Comparison of ENCODE assay signal across 11 mouse cellular contexts in the genomic region with DNA sequence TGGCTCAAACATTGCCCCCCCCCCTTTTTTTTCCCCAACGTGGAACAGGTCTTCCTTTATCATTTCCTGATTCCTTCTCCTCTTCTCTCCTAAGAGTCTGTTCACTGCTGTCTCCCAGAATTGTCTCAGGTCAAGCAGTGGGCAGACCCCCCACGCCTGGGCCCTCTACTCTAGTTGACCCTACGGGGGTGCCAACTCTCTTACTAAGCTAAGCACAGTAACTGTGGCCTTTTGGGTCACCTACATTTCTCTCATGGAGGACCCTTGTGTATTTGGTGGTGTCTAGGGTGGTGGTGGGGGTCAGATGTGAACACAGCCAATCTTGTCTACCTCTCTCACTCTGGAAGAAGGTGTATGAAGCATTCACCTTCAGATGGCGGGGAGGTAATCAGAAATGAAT.
DNase-seq lines count a peak whose midpoint lies in the region; ATAC-seq and TF ChIP-seq lines count a peak whose summit lies in the region.
"Had no signal": no experiment of that assay in that cellular context is flagged by ENCODE, and none has a peak within 500 bp of the region (broad histone marks: within the 10 kb centered on the region; RNA-seq: fewer than 3 reads in every experiment).

No protein-coding gene starts in this region.

- H3K36me3 ChIP-seq in forebrain, embryonic 12.5 days (replicated peaks) = no peaks in the 10 kb centered on the region
- H3K36me3 ChIP-seq in forebrain, embryonic 11.5 days (ENCODE audit: control insufficient read depth, insufficient read depth, low read length) = no peaks in the 10 kb centered on the region
- H3K36me3 ChIP-seq in kidney, adult 2 months (ENCODE audit: control insufficient read depth, insufficient read depth, low read length) = no peaks in the 10 kb centered on the region
- no peaks in the 10 kb centered on the region for H3K36me3 ChIP-seq in neural tube, embryonic 13.5 days
- no peaks in the 10 kb centered on the region for H3K36me3 ChIP-seq in neural tube, embryonic 15.5 days
- no peaks in the 10 kb centered on the region for H3K36me3 ChIP-seq in small intestine, adult 2 months (ENCODE audit: control insufficient read depth, insufficient read depth, low read length)
- H3K36me3 ChIP-seq: hindbrain, embryonic 13.5 days; midbrain, embryonic 13.5 days had no signal

- no peak overlapping the region for H3K4me3 ChIP-seq in forebrain, embryonic 12.5 days (replicated peaks)
- no peak overlapping the region for H3K4me3 ChIP-seq in forebrain, embryonic 11.5 days (ENCODE audit: low read depth, low read length)
- no peak overlapping the region for H3K4me3 ChIP-seq in kidney, adult 2 months (ENCODE audit: insufficient read depth, low read depth, low read length)
- no peak overlapping the region for H3K4me3 ChIP-seq in neural tube, embryonic 13.5 days
- no peak overlapping the region for H3K4me3 ChIP-seq in neural tube, embryonic 15.5 days (replicated peaks)
- no peak overlapping the region for H3K4me3 ChIP-seq in small intestine, adult 2 months (ENCODE audit: low read depth, low read length)
- H3K4me3 ChIP-seq: hindbrain, embryonic 13.5 days; midbrain, embryonic 13.5 days had no signal

- H3K27me3 ChIP-seq in forebrain, embryonic 12.5 days = no peaks in the 10 kb centered on the region
- H3K27me3 ChIP-seq in forebrain, embryonic 11.5 days (ENCODE audit: control insufficient read depth, insufficient read depth, low read length) = no peaks in the 10 kb centered on the region
- no peaks in the 10 kb centered on the region for H3K27me3 ChIP-seq in kidney, adult 2 months (replicated peaks; ENCODE audit: control insufficient read depth, insufficient read depth, low read length)
- H3K27me3 ChIP-seq in neural tube, embryonic 13.5 days = no peaks in the 10 kb centered on the region
- H3K27me3 ChIP-seq in neural tube, embryonic 15.5 days (replicated peaks) = no peaks in the 10 kb centered on the region
- no peaks in the 10 kb centered on the region for H3K27me3 ChIP-seq in small intestine, adult 2 months (ENCODE audit: control insufficient read depth, insufficient read depth, low read length)
- H3K27me3 ChIP-seq: hindbrain, embryonic 13.5 days; midbrain, embryonic 13.5 days had no signal

- H3K9me3 ChIP-seq in forebrain, embryonic 12.5 days = no peaks in the 10 kb centered on the region
- no peaks in the 10 kb centered on the region for H3K9me3 ChIP-seq in forebrain, embryonic 11.5 days (ENCODE audit: control insufficient read depth, low read length)
- peaks cover 5% of the 10 kb centered on the region; the same call in 1 of the 2 replicates for H3K9me3 ChIP-seq in neural tube, embryonic 13.5 days
- H3K9me3 ChIP-seq in neural tube, embryonic 15.5 days (replicated peaks) = no peaks in the 10 kb centered on the region
- H3K9me3 ChIP-seq: hindbrain, embryonic 13.5 days; midbrain, embryonic 13.5 days had no signal

- H3K27ac ChIP-seq in forebrain, embryonic 12.5 days = peak overlapping the region; percentile 77; the same call in 1 of the 2 replicates
- H3K27ac ChIP-seq in forebrain, embryonic 11.5 days (ENCODE audit: low read depth, low read length) = no peak overlapping the region
- H3K27ac ChIP-seq in kidney, adult 2 months (ENCODE audit: insufficient read depth, low read depth, low read length) = peak overlapping the region; percentile 84
- 0 out of 2 replicates have a peak overlapping the region, but pooled peaks have one; percentile 35 for H3K27ac ChIP-seq in neural tube, embryonic 13.5 days (replicated peaks)
- no peak overlapping the region for H3K27ac ChIP-seq in neural tube, embryonic 15.5 days (replicated peaks)
- H3K27ac ChIP-seq in small intestine, adult 2 months (ENCODE audit: insufficient read depth, low read depth, low read length) = peak overlapping the region; percentile 15; the same call in 1 of the 2 replicates
- H3K27ac ChIP-seq: midbrain, embryonic 13.5 days had no signal

- no peak overlapping the region for H3K9ac ChIP-seq in forebrain, embryonic 12.5 days
- no peak overlapping the region for H3K9ac ChIP-seq in forebrain, embryonic 11.5 days (ENCODE audit: low read length)
- no peak overlapping the region for H3K9ac ChIP-seq in neural tube, embryonic 13.5 days
- no peak overlapping the region for H3K9ac ChIP-seq in neural tube, embryonic 15.5 days (replicated peaks)
- H3K9ac ChIP-seq: hindbrain, embryonic 13.5 days; midbrain, embryonic 13.5 days had no signal

- H3K4me1 ChIP-seq in forebrain, embryonic 12.5 days = peaks cover 15% of the 10 kb centered on the region
- peaks cover 5% of the 10 kb centered on the region for H3K4me1 ChIP-seq in forebrain, embryonic 11.5 days (replicated peaks; ENCODE audit: control insufficient read depth, insufficient read depth, low read length)
- no peaks in the 10 kb centered on the region for H3K4me1 ChIP-seq in kidney, adult 2 months (ENCODE audit: control insufficient read depth, insufficient read depth, low read length)
- 0 out of 2 replicates have a peak, but pooled peaks cover 3% of the 10 kb centered on the region for H3K4me1 ChIP-seq in neural tube, embryonic 13.5 days (replicated peaks)
- H3K4me1 ChIP-seq in neural tube, embryonic 15.5 days = no peaks in the 10 kb centered on the region
- peaks cover 11% of the 10 kb centered on the region for H3K4me1 ChIP-seq in small intestine, adult 2 months (ENCODE audit: control insufficient read depth, insufficient read depth, insufficient read length, low read length)

- ATAC-seq in forebrain, embryonic 12.5 days (ENCODE audit: low FRiP score) = no peak
- no peak for ATAC-seq in forebrain, embryonic 11.5 days (replicated peaks; ENCODE audit: low FRiP score)
- no peak for ATAC-seq in neural tube, embryonic 13.5 days (ENCODE audit: low read depth)
- ATAC-seq in neural tube, embryonic 15.5 days (ENCODE audit: low FRiP score) = no peak
- ATAC-seq in megakaryocyte, adult 5-6 weeks (ENCODE audit: poor library complexity, severe bottlenecking) = no peak
- ATAC-seq: midbrain, embryonic 13.5 days had no signal

- TF ChIP-seq POLR2A in kidney, adult 2 months (IDR thresholded peaks at IDR 0.05; ENCODE audit: low read depth, low read length) = no peak
- TF ChIP-seq POLR2A in small intestine, adult 2 months (IDR thresholded peaks at IDR 0.05; ENCODE audit: low read depth, low read length) = no peak

- WGBS in forebrain, embryonic 12.5 days = 86% methylated on average over 4 of the region's 4 CpGs
- 85% methylated on average over 4 of the region's 4 CpGs for WGBS in forebrain, embryonic 11.5 days
- WGBS in kidney, adult 2 months = 73% methylated on average over 4 of the region's 4 CpGs
- WGBS in neural tube, embryonic 13.5 days = 82% methylated on average over 4 of the region's 4 CpGs
- 91% methylated on average over 4 of the region's 4 CpGs for WGBS in neural tube, embryonic 15.5 days
- WGBS in small intestine, adult 2 months = 66% methylated on average over 4 of the region's 4 CpGs

- no peak for TF ChIP-seq CTCF in kidney, adult 2 months (conservative IDR thresholded peaks at IDR 0.05; ENCODE audit: insufficient read depth, insufficient read length, low read depth, low read length)
- no peak for TF ChIP-seq CTCF in small intestine, adult 2 months (IDR thresholded peaks at IDR 0.05; ENCODE audit: extremely low read depth, insufficient read length, insufficient replicate concordance, low read depth, low read length)

- no peak for DNase-seq in forebrain, embryonic 11.5 days (ENCODE audit: low spot score)
- DNase-seq in kidney, adult 2 months = no peak
- DNase-seq in kidney, adult 9 months = no peak
- DNase-seq: layer of hippocampus, adult 9-11 months had no signal

- H3K4me2 ChIP-seq in forebrain, embryonic 12.5 days = no peak overlapping the region
- no peak overlapping the region for H3K4me2 ChIP-seq in forebrain, embryonic 11.5 days (ENCODE audit: low read depth, low read length, severe bottlenecking)
- no peak overlapping the region for H3K4me2 ChIP-seq in neural tube, embryonic 13.5 days
- no peak overlapping the region for H3K4me2 ChIP-seq in neural tube, embryonic 15.5 days
- H3K4me2 ChIP-seq: hindbrain, embryonic 13.5 days; midbrain, embryonic 13.5 days had no signal

Comparison
In these comparisons a context has a peak if more than half of its experiments do, and no peak if none do; other contexts are left out.
1. H3K27ac ChIP-seq: peak in forebrain, embryonic 12.5 days (single experiment), kidney, adult 2 months (single experiment), neural tube, embryonic 13.5 days (single experiment) and small intestine, adult 2 months (single experiment); none in forebrain, embryonic 11.5 days (single experiment) and neural tube, embryonic 15.5 days (single experiment).